In genomic region chr8:4165176-4165851, GRCm38 (mm10) we compare ENCODE assay signal across 8 mouse cellular contexts. TPM values are rescaled to one million over a fixed set of nuclear protein-coding genes. Genes with fewer than 3 reads are reported as not detected.
DNase-seq lines count a peak whose midpoint lies in the region; ATAC-seq and TF ChIP-seq lines count a peak whose summit lies in the region.

No protein-coding gene starts in this region.

- no peaks in the 10 kb centered on the region for H3K27me3 ChIP-seq in lung, postnatal 0 days (replicated peaks; ENCODE audit: insufficient read depth, low read length)
- no peaks in the 10 kb centered on the region for H3K27me3 ChIP-seq in limb, embryonic 11.5 days (ENCODE audit: control insufficient read depth, insufficient read depth, low read length)
- H3K27me3 ChIP-seq in small intestine, adult 2 months (ENCODE audit: control insufficient read depth, insufficient read depth, low read length) = peaks cover 9% of the 10 kb centered on the region; the same call in 1 of the 2 replicates

- no peak for TF ChIP-seq POLR2A in small intestine, adult 2 months (IDR thresholded peaks at IDR 0.05; ENCODE audit: low read depth, low read length)

- H3K27ac ChIP-seq in lung, postnatal 0 days (ENCODE audit: low read length) = 0 out of 2 replicates have a peak overlapping the region, but pooled peaks have one; percentile 3
- no peak overlapping the region for H3K27ac ChIP-seq in limb, embryonic 11.5 days (replicated peaks; ENCODE audit: low read depth, low read length)
- no peak overlapping the region for H3K27ac ChIP-seq in small intestine, adult 2 months (ENCODE audit: insufficient read depth, low read depth, low read length)

- 8% methylated on average over 13 of the region's 13 CpGs for WGBS in lung, postnatal 0 days
- 10% methylated on average over 13 of the region's 13 CpGs for WGBS in limb, embryonic 11.5 days
- 8% methylated on average over 13 of the region's 13 CpGs for WGBS in small intestine, adult 2 months

- H3K36me3 ChIP-seq in lung, postnatal 0 days (ENCODE audit: insufficient read depth, low read length) = no peaks in the 10 kb centered on the region
- H3K36me3 ChIP-seq in limb, embryonic 11.5 days (ENCODE audit: control insufficient read depth, insufficient read depth, low read length) = no peaks in the 10 kb centered on the region
- H3K36me3 ChIP-seq in small intestine, adult 2 months (ENCODE audit: control insufficient read depth, insufficient read depth, low read length) = no peaks in the 10 kb centered on the region

- H3K4me2 ChIP-seq in lung, postnatal 0 days (replicated peaks; ENCODE audit: low read depth, low read length) = peak overlapping the region; percentile 66
- H3K4me2 ChIP-seq in limb, embryonic 11.5 days (ENCODE audit: low read depth, severe bottlenecking) = peak overlapping the region; percentile 52

- no peaks in the 10 kb centered on the region for H3K9me3 ChIP-seq in lung, postnatal 0 days (ENCODE audit: low read length)
- no peaks in the 10 kb centered on the region for H3K9me3 ChIP-seq in limb, embryonic 11.5 days (ENCODE audit: control insufficient read depth, low read length)

- H3K9ac ChIP-seq in lung, postnatal 0 days (replicated peaks; ENCODE audit: low read depth) = no peak overlapping the region
- peak overlapping the region; percentile 45 for H3K9ac ChIP-seq in limb, embryonic 11.5 days (ENCODE audit: low read length)

- ATAC-seq in lung, postnatal 0 days = no peak
- ATAC-seq in limb, embryonic 11.5 days (ENCODE audit: insufficient number of reproducible peaks, low FRiP score, low TSS enrichment, low read depth) = no peak

- peak; percentile 25 for TF ChIP-seq EP300 in lung, postnatal 0 days (IDR thresholded peaks at IDR 0.05)

- TF ChIP-seq CTCF in lung, postnatal 0 days (IDR thresholded peaks at IDR 0.05) = no peak
- no peak for TF ChIP-seq CTCF in small intestine, adult 2 months (IDR thresholded peaks at IDR 0.05; ENCODE audit: extremely low read depth, insufficient read length, insufficient replicate concordance, low read depth, low read length)

- H3K4me3 ChIP-seq in lung, postnatal 0 days (ENCODE audit: low read depth, low read length) = peak overlapping the region; percentile 82
- H3K4me3 ChIP-seq in limb, embryonic 11.5 days (ENCODE audit: low read depth, low read length) = peak overlapping the region; percentile 41
- peak overlapping the region; percentile 64 for H3K4me3 ChIP-seq in small intestine, adult 2 months (ENCODE audit: low read depth, low read length)

- peak; percentile 60 to 67 for DNase-seq in adrenal gland, adult (ENCODE audit: inconsistent age in 2 of 2, low spot score in 1 of 2)
- no peak for DNase-seq in adrenal gland, postnatal 10 days
- peak; percentile 49 for DNase-seq in lung, postnatal 0 days (ENCODE audit: low spot score)
- DNase-seq in lung, postnatal 14 days = no peak
- peak; percentile 7 for DNase-seq in fibroblast of lung, adult 2 months (ENCODE audit: low read depth)
- no peak for DNase-seq in limb, embryonic 11.5 days (ENCODE audit: low spot score)
- DNase-seq in ovary, postnatal 14 days (ENCODE audit: low spot score) = no peak

- H3K4me1 ChIP-seq in lung, postnatal 0 days (ENCODE audit: insufficient read depth, low read depth, low read length) = no peaks in the 10 kb centered on the region
- H3K4me1 ChIP-seq in limb, embryonic 11.5 days (ENCODE audit: control insufficient read depth, insufficient read depth, low read length) = no peaks in the 10 kb centered on the region
- H3K4me1 ChIP-seq in small intestine, adult 2 months (ENCODE audit: control insufficient read depth, insufficient read depth, insufficient read length, low read length) = no peaks in the 10 kb centered on the region

RNA-seq across cellular contexts. Expression of gene Evi5l, which starts 1.1 kb away (rescaled TPM):
- 10 to 100 TPM; 29.6 to 46.0 TPM for total RNA-seq in adrenal gland, postnatal 10 days (2021)
- 11.3 and 11.9 TPM in 2 replicates for polyA plus RNA-seq in lung, postnatal 0 days (2015; fragmentation: Nextera tagmentation; extraction: Ambion mirVana)
- 17.2 and 17.8 TPM in 2 replicates for polyA plus RNA-seq in limb, embryonic 11.5 days (2014; fragmentation: Nextera tagmentation; extraction: Ambion mirVana)
- 3.9 and 5.2 TPM in 2 replicates for polyA plus RNA-seq in small intestine, adult 2 months (2012; rRNA removed)

RNA-seq across cellular contexts. Expression of gene Cd209g, which starts 31.4 kb away (rescaled TPM):
- total RNA-seq in adrenal gland, postnatal 10 days (2021) = under 1 TPM; 0.69 to 1.00 TPM
- not detected in 2 replicates for polyA plus RNA-seq in lung, postnatal 0 days (2015; fragmentation: Nextera tagmentation; extraction: Ambion mirVana)
- not detected in 2 replicates for polyA plus RNA-seq in limb, embryonic 11.5 days (2014; fragmentation: Nextera tagmentation; extraction: Ambion mirVana)
- polyA plus RNA-seq in small intestine, adult 2 months (2012; rRNA removed) = 0.67 TPM in 1 of 2 replicates, not detected in the other

RNA-seq across cellular contexts. Expression of gene Prr36, which starts 51.9 kb away (rescaled TPM):
- total RNA-seq in adrenal gland, postnatal 10 days (2021) = 1 to 10 TPM; 2.6 to 4.2 TPM
- 0.89 and 0.99 TPM in 2 replicates for polyA plus RNA-seq in lung, postnatal 0 days (2015; fragmentation: Nextera tagmentation; extraction: Ambion mirVana)
- 1.7 and 1.9 TPM in 2 replicates for polyA plus RNA-seq in limb, embryonic 11.5 days (2014; fragmentation: Nextera tagmentation; extraction: Ambion mirVana)
- polyA plus RNA-seq in small intestine, adult 2 months (2012; rRNA removed) = 0.08 and 0.18 TPM in 2 replicates

RNA-seq across cellular contexts. Expression of gene Cd209f, which starts 59.7 kb away (rescaled TPM):
- total RNA-seq in adrenal gland, postnatal 10 days (2021) = 1 to 10 TPM; 4.0 to 4.1 TPM
- polyA plus RNA-seq in lung, postnatal 0 days (2015; fragmentation: Nextera tagmentation; extraction: Ambion mirVana) = not detected in 2 replicates
- polyA plus RNA-seq in limb, embryonic 11.5 days (2014; fragmentation: Nextera tagmentation; extraction: Ambion mirVana) = not detected in 2 replicates
- 0.86 TPM in 1 of 2 replicates, not detected in the other for polyA plus RNA-seq in small intestine, adult 2 months (2012; rRNA removed)

Comparison
In these comparisons a context has a peak if more than half of its experiments do, and no peak if none do; other contexts are left out.
1. DNase-seq: peak in adrenal gland, adult (2 of 2), lung, postnatal 0 days (single experiment) and fibroblast of lung, adult 2 months (single experiment); none in adrenal gland, postnatal 10 days (single experiment), lung, postnatal 14 days (single experiment), limb, embryonic 11.5 days (single experiment) and ovary, postnatal 14 days (single experiment).
2. Peak in every context shown above with its lines, with median percentiles within 50 percentile points of each other: H3K4me3 ChIP-seq.